Mouse (Mus musculus) spleen, adult 2 months (tissue): Measurements from ENCODE around the gene Rfc5.

Experiments used
- CTCF ChIP-seq: fragments of 200-500 bp; IDR thresholded peaks from 2 replicates; pipeline ENCODE4 v1.5.1; 2011; ENCODE audit warnings: mild to moderate bottlenecking, inconsistent platforms; ENCODE audit not compliant: insufficient read depth, insufficient read length, insufficient replicate concordance; ENCODE audit errors: extremely low read depth
- POLR2A ChIP-seq: fragments of 200-500 bp; IDR thresholded peaks from 2 replicates; pipeline ENCODE4 v1.6.1; 2011; ENCODE audit warnings: low read depth, low read length, inconsistent platforms

GRCm38 (mm10) chr5:117365904-117366561 is 22.8 kb downstream of the Rfc5 start:
- TF ChIP-seq CTCF = no peak
- no peak for TF ChIP-seq POLR2A
